Mouse (Mus musculus) liver, embryonic 14.5 days (tissue): Measurements from ENCODE around the gene Ap1s1.

Source experiments
- CTCF ChIP-seq: IDR thresholded peaks from 2 replicates; pipeline ENCODE4 v1.5.1; 2016; ENCODE audit warnings: antibody characterized with exemption, low read depth, control low read depth
- EP300 ChIP-seq: IDR thresholded peaks from 2 replicates; pipeline ENCODE4 v1.6.1; 2016; ENCODE audit warnings: antibody characterized with exemption, low read depth

DNA sequence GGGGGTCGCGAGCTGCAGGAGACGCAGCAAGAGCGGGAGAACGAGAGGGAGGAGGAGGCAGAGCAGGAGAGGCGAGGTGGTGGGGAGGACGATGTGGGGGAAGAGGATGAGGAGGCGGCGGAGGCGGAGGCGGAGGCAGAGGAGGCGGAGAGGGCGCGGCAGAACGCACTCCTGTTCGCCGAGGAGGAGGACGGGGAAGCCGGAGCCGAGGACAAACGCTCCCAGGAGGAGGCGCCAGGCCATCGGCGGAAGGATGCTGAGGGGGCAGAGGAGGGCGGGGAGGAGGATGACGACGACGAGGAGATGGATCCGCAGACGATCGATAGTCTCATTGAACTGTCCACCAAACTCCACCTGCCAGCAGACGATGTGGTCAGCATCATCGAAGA lies 13.9 kb downstream of the Ap1s1 start:
- TF ChIP-seq CTCF (peak; percentile 46), EP300 (no peak)
